Mouse (Mus musculus) small intestine, adult 2 months (tissue): ENCODE results near the gene Farsa. TPM values are rescaled to one million over a fixed set of nuclear protein-coding genes. Genes with fewer than 3 reads are reported as not detected.
A peak's percentile ranks its signal among the peaks of the same experiment; 100 is the strongest.

Source experiments
- H3K27ac ChIP-seq: fragments of 200-500 bp; 2 replicates; pipeline ENCODE4 v1.5.1; 2012; ENCODE audit warnings: low read depth, low read length, control low read depth, inconsistent platforms; ENCODE audit not compliant: insufficient read depth
- H3K27me3 ChIP-seq: fragments of 200-500 bp; 2 replicates; pipeline ENCODE4 v1.6.1; 2012; ENCODE audit warnings: mild to moderate bottlenecking, moderate library complexity, low read length, inconsistent platforms; ENCODE audit not compliant: control insufficient read depth, insufficient read depth
- H3K36me3 ChIP-seq: fragments of 200-500 bp; 2 replicates; pipeline ENCODE4 v1.6.1; 2012; ENCODE audit warnings: mild to moderate bottlenecking, low read length, control low read depth, inconsistent platforms; ENCODE audit not compliant: control insufficient read depth, insufficient read depth
- H3K4me1 ChIP-seq: fragments of 200-500 bp; 2 replicates; pipeline ENCODE4 v1.6.1; 2012; ENCODE audit warnings: low read length, inconsistent platforms, mixed read lengths; ENCODE audit not compliant: control insufficient read depth, insufficient read depth, insufficient read length
- H3K4me3 ChIP-seq: fragments of 200-500 bp; 2 replicates; pipeline ENCODE4 v1.5.1; 2012; ENCODE audit warnings: low read depth, mild to moderate bottlenecking, control low read depth, inconsistent platforms, low read length, moderate library complexity
- CTCF ChIP-seq: fragments of 200-500 bp; IDR thresholded peaks from 2 replicates; pipeline ENCODE4 v1.5.1; 2012; ENCODE audit warnings: low read depth, mild to moderate bottlenecking, control low read depth, inconsistent platforms, low read length, moderate library complexity, mixed read lengths; ENCODE audit not compliant: insufficient replicate concordance, insufficient read length; ENCODE audit errors: extremely low read depth
- POLR2A ChIP-seq: fragments of 200-500 bp; IDR thresholded peaks from 2 replicates; pipeline ENCODE4 v1.6.1; 2012; ENCODE audit warnings: low read depth, mild to moderate bottlenecking, control low read depth, inconsistent platforms, low read length, moderate library complexity
- WGBS: fragments of 180-500 bp; shearing (Covaris S2); methylation state at CpG from one replicate; pipeline ENCODE4 v1.1.7; 2018; 5-methylcytosine and 5-hydroxymethylcytosine counted together
- polyA plus RNA-seq: library from polyadenylated mRNA; depleted of rRNA; stranded (reverse); fragments of >200 nt; gene quantifications from 2 replicates; pipeline ENCODE4 v1.2.3, GENCODE M21; 2012

Farsa gene
- polyA plus RNA-seq, 1 experiment, result 29.1 TPM

GRCm38 (mm10) chr8:84831490-84831889 lies 25.3 kb upstream of the Farsa start, which contains the start of gene Gadd45gip1:
TSS of gene Gadd45gip1 (plus strand) at chr8:84831522.
- peak; percentile 38; the same call in 1 of the 2 replicates for TF ChIP-seq CTCF
- TF ChIP-seq POLR2A, result no peak
- H3K27me3 ChIP-seq, result no peaks in the 10 kb centered on the region

DNA sequence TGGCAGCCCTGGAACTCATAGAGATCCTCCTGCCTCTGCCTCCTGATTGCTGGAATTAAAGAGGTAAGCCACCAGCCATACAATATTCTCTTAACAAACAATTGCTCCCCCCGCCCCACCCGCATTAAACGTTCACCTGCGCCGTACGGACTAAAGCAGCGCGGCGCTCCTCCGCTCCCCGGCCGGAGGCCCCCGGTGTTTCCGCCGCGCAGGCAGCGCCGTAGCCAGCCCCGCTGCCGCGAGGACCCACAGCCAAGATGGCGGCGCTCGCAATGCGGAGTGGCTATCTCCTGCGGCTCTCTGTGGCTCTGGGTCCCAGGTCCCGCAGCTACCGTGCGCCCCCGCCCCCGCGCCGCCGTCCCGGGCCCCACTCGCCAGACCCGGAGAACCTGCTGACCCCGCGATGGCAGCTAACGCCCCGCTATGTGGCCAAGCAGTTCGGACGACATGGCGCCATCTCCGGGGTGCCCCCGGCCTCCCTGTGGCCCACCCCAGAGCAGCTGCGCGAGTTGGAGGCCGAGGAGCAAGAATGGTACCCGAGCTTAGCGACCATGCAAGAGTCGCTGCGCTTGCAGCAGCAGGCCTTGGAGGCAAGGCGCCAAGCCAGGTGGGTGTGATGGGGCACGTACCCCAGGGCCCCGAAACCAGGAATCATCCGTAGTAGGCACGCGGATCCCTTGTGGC lies 24.6 kb upstream of the Farsa start:
- Histone ChIP-seq H3K4me1 (peaks cover 3% of the 10 kb centered on the region; the same call in 1 of the 2 replicates), H3K27me3 (no peaks in the 10 kb centered on the region), H3K27ac (peak overlapping the region; percentile 67), H3K4me3 (peak overlapping the region; percentile 99), H3K36me3 (peaks cover 29% of the 10 kb centered on the region)
- peak; percentile 80; the same call in 1 of the 2 replicates for TF ChIP-seq POLR2A
- no peak for TF ChIP-seq CTCF
- 1% methylated on average over 59 of the region's 59 CpGs for WGBS

More at GRCm38 (mm10) chr8:84831490-84831889, 25.3 kb upstream of the Farsa start, which contains the start of gene Gadd45gip1:
- Histone ChIP-seq H3K36me3 (peaks cover 24% of the 10 kb centered on the region), H3K27ac (peak within 1 kb of the TSS; percentile 67), H3K4me3 (peak within 1 kb of the TSS; percentile 99), H3K4me1 (peaks cover 3% of the 10 kb centered on the region; the same call in 1 of the 2 replicates)
- WGBS, result 41% methylated on average over 11 of the region's 11 CpGs

DNA sequence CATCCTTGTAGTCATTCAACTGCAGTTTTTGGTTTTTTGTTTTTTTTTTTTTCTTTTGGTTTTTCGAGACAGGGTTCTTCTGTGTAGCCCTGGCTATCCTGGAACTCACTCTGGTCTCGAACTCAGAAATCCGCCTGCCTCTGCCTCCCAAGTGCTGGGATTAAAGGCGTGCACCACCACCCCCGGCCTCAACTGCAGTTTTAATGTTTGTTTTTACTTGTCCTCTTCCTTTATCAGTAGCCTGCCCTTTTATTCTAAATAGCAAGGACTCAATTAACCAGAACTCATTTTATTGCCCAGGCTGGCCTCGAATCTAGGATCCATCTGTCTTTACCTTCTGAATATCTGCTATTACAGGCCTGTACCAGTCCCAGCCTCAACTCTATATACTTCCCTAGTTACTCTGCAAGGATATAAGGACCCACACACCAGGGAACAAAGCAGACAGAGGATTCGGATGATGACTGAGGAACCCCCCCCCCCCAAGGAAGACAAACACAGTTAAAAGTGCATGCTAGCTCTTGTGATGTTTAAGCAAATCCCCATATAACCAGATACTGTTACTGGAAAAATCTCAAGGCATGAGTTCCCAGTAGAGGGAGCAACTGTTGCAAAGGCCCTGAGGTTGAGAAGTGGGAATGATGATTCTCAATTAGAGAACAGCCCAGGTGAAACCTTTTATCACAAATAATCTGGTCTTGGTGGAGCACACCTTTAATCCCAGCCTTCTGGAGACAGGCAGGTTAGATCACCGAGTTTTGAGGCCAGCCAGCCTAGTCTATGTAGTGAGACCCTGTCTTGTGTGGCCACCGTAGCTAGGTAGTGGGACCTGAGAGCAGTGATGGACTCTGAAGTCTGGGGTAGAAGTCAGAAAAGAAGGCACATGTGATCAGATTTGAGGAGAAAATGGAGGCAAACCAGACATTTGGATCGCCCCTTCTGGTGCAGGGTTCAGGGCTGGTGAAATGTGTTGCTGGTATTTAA lies 23.7 kb upstream of the Farsa start:
- H3K27me3 ChIP-seq, result no peaks in the 10 kb centered on the region
- WGBS, result 34% methylated on average over 10 of the region's 10 CpGs
- H3K36me3 ChIP-seq, result peaks cover 38% of the 10 kb centered on the region
- H3K27ac ChIP-seq, result 0 out of 2 replicates have a peak overlapping the region, but pooled peaks have one; percentile 12
- TF ChIP-seq POLR2A, result no peak
- TF ChIP-seq CTCF, result no peak
- peaks cover 3% of the 10 kb centered on the region; the same call in 1 of the 2 replicates for H3K4me1 ChIP-seq
- peak overlapping the region; percentile 99 for H3K4me3 ChIP-seq

- peaks cover 43% of the 10 kb centered on the region for H3K36me3 ChIP-seq
- H3K4me1 ChIP-seq, result peaks cover 3% of the 10 kb centered on the region; the same call in 1 of the 2 replicates
- WGBS, result 83% methylated on average over 19 of the region's 19 CpGs
- no peak overlapping the region for H3K27ac ChIP-seq
- TF ChIP-seq POLR2A, result no peak
- TF ChIP-seq CTCF, result no peak
- H3K27me3 ChIP-seq, result no peaks in the 10 kb centered on the region
- no peak overlapping the region for H3K4me3 ChIP-seq
Measured at GRCm38 (mm10) chr8:84834002-84834865, 22.6 kb upstream of the Farsa start.

DNA sequence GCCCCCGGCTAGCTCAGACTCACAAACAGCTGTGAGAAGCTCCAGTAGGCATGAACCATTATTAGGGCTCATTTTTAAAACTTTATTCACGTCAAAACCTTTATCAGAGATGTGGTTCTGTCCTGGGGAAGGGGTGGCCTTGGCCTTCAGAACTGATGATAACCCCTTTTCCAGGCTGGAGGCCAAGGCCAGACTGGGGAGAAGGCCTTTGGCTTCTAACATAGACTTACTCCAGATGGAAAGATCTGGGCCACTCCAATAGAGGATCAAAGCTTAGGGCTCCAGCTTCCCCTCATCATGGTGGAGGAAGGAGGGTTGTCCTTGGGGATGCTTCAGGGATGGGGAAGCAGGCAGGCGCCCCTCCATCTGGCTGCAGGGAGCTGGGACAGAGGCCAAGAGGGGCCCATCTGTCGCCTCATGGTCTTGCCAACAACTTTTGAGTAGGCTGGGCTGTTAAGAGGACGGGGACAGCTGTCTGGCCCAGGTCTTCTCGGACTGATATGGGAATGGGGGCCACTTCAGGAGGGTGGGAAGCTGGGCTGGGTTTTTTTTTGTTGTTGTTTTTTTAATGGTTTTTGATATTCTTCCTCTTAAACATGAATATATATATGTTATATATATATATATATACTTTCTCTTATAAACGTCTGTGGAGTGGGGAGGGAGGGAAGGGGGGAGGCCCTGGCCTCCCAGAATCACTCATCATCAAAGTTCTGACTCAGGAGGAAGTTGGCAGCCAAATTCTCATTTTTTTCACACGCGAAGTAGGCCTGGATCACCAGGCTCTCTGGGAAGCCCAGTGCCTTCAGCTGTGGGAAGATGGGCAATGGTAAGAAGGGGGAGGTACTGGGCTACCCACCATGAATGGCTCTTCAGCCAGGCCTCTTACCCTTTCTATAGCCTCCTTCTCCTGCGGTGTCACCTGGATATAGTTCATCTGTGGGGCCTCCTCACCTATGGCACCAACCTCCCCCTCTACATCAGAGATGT lies 21.6 kb upstream of the Farsa start:
- Histone ChIP-seq H3K36me3 (peaks cover 43% of the 10 kb centered on the region), H3K4me3 (no peak overlapping the region), H3K4me1 (peaks cover 3% of the 10 kb centered on the region; the same call in 1 of the 2 replicates), H3K27ac (no peak overlapping the region), H3K27me3 (no peaks in the 10 kb centered on the region)
- 50% methylated on average over 10 of the region's 10 CpGs for WGBS
- TF ChIP-seq CTCF, result no peak
- TF ChIP-seq POLR2A, result no peak
